36 mouse cellular contexts compared by ENCODE assay signal in the genomic region with DNA sequence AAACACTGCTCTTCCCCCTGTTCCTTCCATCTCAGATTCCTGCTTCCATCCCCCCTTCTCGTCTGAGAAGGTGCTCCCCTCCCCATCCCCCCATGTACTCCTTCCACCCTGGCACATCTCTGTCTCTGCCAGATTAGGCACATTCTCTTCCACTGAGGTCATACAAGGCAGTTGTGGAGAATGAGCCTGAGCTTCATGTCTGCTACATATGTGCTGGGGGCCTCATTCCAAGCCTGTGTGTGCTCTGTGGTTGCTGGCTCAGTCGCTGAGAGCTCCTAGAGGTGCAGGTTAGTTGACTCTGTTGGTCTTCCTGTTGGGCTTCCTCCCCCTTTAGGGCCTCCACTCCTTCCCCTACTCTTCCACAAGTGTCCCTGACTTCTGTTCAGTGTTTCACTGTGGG. TPM values are rescaled to one million over a fixed set of nuclear protein-coding genes. Genes with fewer than 3 reads are reported as not detected.
"Had no signal": no experiment of that assay in that cellular context is flagged by ENCODE, and none has a peak within 500 bp of the region (broad histone marks: within the 10 kb centered on the region; RNA-seq: fewer than 3 reads in every experiment).

No protein-coding gene starts in this region.

- H3K4me1 ChIP-seq: limb, embryonic 10.5 days; limb, embryonic 12.5 days; limb, embryonic 13.5 days; limb, embryonic 15.5 days; liver, embryonic 12.5 days; liver, embryonic 13.5 days; liver, embryonic 15.5 days; lung, embryonic 15.5 days; megakaryocyte, embryonic 14.5 days; midbrain, embryonic 10.5 days; midbrain, embryonic 12.5 days; midbrain, embryonic 13.5 days; midbrain, embryonic 15.5 days; neural tube, embryonic 12.5 days had no signal

- ATAC-seq: liver, embryonic 12.5 days; liver, postnatal 0 days; lung, postnatal 0 days; midbrain, embryonic 13.5 days; midbrain, embryonic 15.5 days; midbrain, embryonic 16.5 days had no signal

- H3K27ac ChIP-seq: limb, embryonic 10.5 days; limb, embryonic 12.5 days; limb, embryonic 13.5 days; limb, embryonic 15.5 days; liver, embryonic 12.5 days; liver, embryonic 13.5 days; liver, embryonic 14.5 days; liver, embryonic 15.5 days; lung, embryonic 15.5 days; macrophage; midbrain, embryonic 10.5 days; midbrain, embryonic 12.5 days; midbrain, embryonic 13.5 days; midbrain, embryonic 15.5 days; neural tube, embryonic 12.5 days had no signal

- DNase-seq: left cerebral cortex, postnatal 4 days; liver; liver, embryonic 13.5 days; liver, postnatal 0 days; lung, adult 18-20 months; lung, adult 2 months; lung, embryonic 14.5 days; lung, postnatal 10 days; lung, postnatal 14 days; lung, postnatal 36 days; lung, postnatal 4 days; midbrain, embryonic 14.5 days had no signal

- H3K27me3 ChIP-seq: limb, embryonic 12.5 days; limb, embryonic 13.5 days; limb, embryonic 15.5 days; liver, embryonic 12.5 days; liver, embryonic 13.5 days; liver, embryonic 15.5 days; lung, embryonic 15.5 days; megakaryocyte, embryonic 14.5 days; midbrain, embryonic 12.5 days; midbrain, embryonic 13.5 days; midbrain, embryonic 15.5 days; neural tube, embryonic 12.5 days had no signal

- H3K4me3 ChIP-seq: limb, embryonic 10.5 days; limb, embryonic 12.5 days; limb, embryonic 13.5 days; limb, embryonic 15.5 days; liver, embryonic 12.5 days; liver, embryonic 13.5 days; liver, embryonic 15.5 days; lung, embryonic 15.5 days; megakaryocyte, embryonic 14.5 days; midbrain, embryonic 10.5 days; midbrain, embryonic 12.5 days; midbrain, embryonic 13.5 days; midbrain, embryonic 15.5 days; myocyte; neural tube, embryonic 12.5 days had no signal

- H3K9me3 ChIP-seq: limb, embryonic 10.5 days; limb, embryonic 12.5 days; limb, embryonic 13.5 days; limb, embryonic 15.5 days; liver, embryonic 12.5 days; liver, embryonic 13.5 days; liver, embryonic 15.5 days; lung, embryonic 15.5 days; megakaryocyte, embryonic 14.5 days; midbrain, embryonic 10.5 days; midbrain, embryonic 12.5 days; midbrain, embryonic 13.5 days; midbrain, embryonic 15.5 days; neural tube, embryonic 12.5 days had no signal

- H3K4me2 ChIP-seq: limb, embryonic 12.5 days; limb, embryonic 13.5 days; limb, embryonic 15.5 days; liver, embryonic 11.5 days; liver, embryonic 12.5 days; liver, embryonic 13.5 days; liver, embryonic 15.5 days; lung, embryonic 14.5 days; lung, embryonic 15.5 days; midbrain, embryonic 11.5 days; midbrain, embryonic 12.5 days; midbrain, embryonic 13.5 days; midbrain, embryonic 15.5 days; neural tube, embryonic 12.5 days had no signal

- H3K36me3 ChIP-seq: limb, embryonic 10.5 days; limb, embryonic 12.5 days; limb, embryonic 13.5 days; limb, embryonic 15.5 days; liver, embryonic 12.5 days; liver, embryonic 13.5 days; liver, embryonic 15.5 days; lung, embryonic 15.5 days; midbrain, embryonic 12.5 days; midbrain, embryonic 13.5 days; midbrain, embryonic 15.5 days; neural tube, embryonic 12.5 days had no signal

- H3K9ac ChIP-seq: limb, embryonic 12.5 days; limb, embryonic 13.5 days; limb, embryonic 15.5 days; liver, embryonic 12.5 days; liver, embryonic 13.5 days; liver, embryonic 14.5 days; liver, embryonic 15.5 days; liver, postnatal 0 days; lung, embryonic 14.5 days; lung, embryonic 15.5 days; midbrain, embryonic 12.5 days; midbrain, embryonic 13.5 days; midbrain, embryonic 15.5 days; neural tube, embryonic 12.5 days had no signal

RNA-seq across cellular contexts. Expression of a gene that starts 34.4 kb away (rescaled TPM):
- total RNA-seq: megakaryocyte progenitor cell, adult 5-6 weeks; megakaryocyte, adult 5-6 weeks; megakaryocyte-erythroid progenitor cell, adult 5-6 weeks; monocyte, adult 5-6 weeks had no signal
- polyA plus RNA-seq: macrophage had no signal
